Mouse (Mus musculus): ENCODE results near the gene Arhgap17. TPM values are rescaled to one million over a fixed set of nuclear protein-coding genes. Genes with fewer than 3 reads are reported as not detected.

The Arhgap17 gene
- polyA plus RNA-seq, 1 experiment from 2014 or later, result 14.2 TPM

DNA sequence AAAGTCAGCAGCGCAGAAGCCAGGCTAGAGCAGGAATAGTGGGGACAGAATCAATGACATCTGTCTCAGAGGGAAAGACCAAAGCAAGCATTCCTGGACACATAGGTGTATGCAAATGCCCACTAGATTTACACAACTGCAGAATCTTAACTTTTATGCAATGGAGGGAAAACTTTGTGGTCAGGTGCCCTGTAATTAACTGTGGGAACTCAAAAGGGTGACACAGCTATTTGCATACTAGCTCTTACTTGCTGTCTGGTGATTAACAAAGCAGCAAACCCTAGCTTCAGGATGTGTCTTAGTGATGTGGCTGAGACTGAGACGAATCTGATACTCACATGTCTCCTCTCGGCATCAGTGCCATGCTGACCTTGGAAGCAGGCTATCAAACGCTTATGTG is 42.8 kb downstream of the Arhgap17 start:
- 84% methylated on average over 4 of the region's 4 CpGs for WGBS
- no peak for ATAC-seq (ENCODE audit: low read depth)
- Histone ChIP-seq H3K27me3 (no peaks in the 10 kb centered on the region), H3K36me3 (peaks cover 44% of the 10 kb centered on the region), H3K4me2 (no peak overlapping the region), H3K9ac (no peak overlapping the region), H3K4me1 (replicated peaks) (no peaks in the 10 kb centered on the region), H3K9me3 (no peaks in the 10 kb centered on the region), H3K27ac (replicated peaks) (no peak overlapping the region), H3K4me3 (no peak overlapping the region)

DNA sequence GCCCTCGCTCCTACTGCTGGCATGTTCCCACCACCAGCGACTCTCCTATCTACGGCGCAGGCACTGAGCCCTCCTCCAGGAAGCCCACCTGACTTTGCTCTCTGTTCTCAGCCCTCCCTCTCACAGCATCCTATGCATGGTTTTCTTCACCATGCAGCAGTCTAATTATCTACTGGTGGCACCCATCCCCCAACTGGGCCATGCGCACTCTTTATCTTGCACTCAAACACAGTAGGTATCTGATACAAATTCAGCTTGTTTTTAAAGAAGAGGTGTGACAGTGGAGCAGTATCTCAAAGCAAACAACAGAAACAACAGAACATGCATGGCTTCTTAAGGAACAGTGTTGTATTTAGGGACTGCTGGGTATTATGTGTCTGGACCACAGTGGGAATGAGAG is 43.7 kb downstream of the Arhgap17 start:
- 94% methylated on average over 5 of the region's 5 CpGs for WGBS
- peaks cover 52% of the 10 kb centered on the region for H3K36me3 ChIP-seq

DNA sequence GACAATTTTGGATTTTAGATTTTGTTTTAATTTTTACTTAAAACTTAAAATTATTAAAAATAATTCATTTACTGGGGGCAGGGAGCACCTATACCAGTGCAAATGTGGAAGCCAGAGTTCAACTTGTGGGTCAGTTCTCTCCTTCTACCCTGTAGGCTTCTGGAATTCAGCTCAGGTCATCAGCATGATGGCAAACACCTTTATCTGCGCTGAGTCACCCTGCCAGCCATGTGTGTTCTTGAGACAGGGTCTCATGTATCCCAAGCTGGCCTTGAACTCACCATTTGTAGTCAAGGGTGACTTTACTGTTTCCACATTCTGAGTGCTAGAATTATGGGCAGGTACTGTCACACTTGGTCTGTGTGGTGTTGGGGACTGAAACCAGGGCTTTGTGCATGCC is 45.6 kb downstream of the Arhgap17 start:
- H3K4me2 ChIP-seq, result no peak overlapping the region
- peaks cover 67% of the 10 kb centered on the region for H3K36me3 ChIP-seq
- H3K4me1 ChIP-seq (replicated peaks), result no peaks in the 10 kb centered on the region
- 97% methylated on average over 1 of the region's 1 CpGs for WGBS
- no peak for ATAC-seq (ENCODE audit: low read depth)
- H3K9ac ChIP-seq, result no peak overlapping the region
- H3K9me3 ChIP-seq, result no peaks in the 10 kb centered on the region
- H3K27ac ChIP-seq (replicated peaks), result no peak overlapping the region
- H3K4me3 ChIP-seq, result no peak overlapping the region
- no peaks in the 10 kb centered on the region for H3K27me3 ChIP-seq

More for the DNA sequence above, 43.7 kb downstream of the Arhgap17 start:
- H3K4me1 ChIP-seq (replicated peaks), result no peaks in the 10 kb centered on the region
- no peak overlapping the region for H3K4me2 ChIP-seq
- no peaks in the 10 kb centered on the region for H3K9me3 ChIP-seq
- no peak overlapping the region for H3K9ac ChIP-seq
- H3K27ac ChIP-seq (replicated peaks), result no peak overlapping the region
- no peak for ATAC-seq (ENCODE audit: low read depth)
- no peak overlapping the region for H3K4me3 ChIP-seq
- H3K27me3 ChIP-seq, result no peaks in the 10 kb centered on the region

DNA sequence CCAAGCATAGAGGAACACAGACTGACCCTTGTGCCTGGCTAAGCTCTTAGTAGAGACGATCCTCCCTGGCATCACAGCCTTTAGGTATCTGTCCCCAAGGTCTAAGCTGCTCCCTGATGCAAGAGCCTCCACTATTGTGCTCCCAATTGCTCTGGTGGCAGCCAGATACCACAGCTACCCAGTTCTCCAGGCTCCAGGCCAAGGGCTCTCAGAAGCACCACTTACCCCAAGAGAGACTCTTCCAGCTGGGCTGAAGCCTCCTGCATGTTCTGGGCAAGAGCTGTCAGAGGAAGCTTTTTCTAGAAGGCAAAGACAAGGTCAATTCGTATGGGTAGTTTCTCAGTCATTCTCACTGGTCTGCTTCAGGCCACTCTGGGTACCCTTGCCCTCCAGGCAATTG is 46.3 kb downstream of the Arhgap17 start:
- no peak for ATAC-seq (ENCODE audit: low read depth)
- 87% methylated on average over 2 of the region's 2 CpGs for WGBS
- peaks cover 74% of the 10 kb centered on the region for H3K36me3 ChIP-seq

GRCm38 (mm10) chr7:123322452-123323121 is 47.1 kb downstream of the Arhgap17 start:
- no peaks in the 10 kb centered on the region for H3K4me1 ChIP-seq (replicated peaks)
- no peaks in the 10 kb centered on the region for H3K9me3 ChIP-seq
- peaks cover 79% of the 10 kb centered on the region for H3K36me3 ChIP-seq
- no peak overlapping the region for H3K27ac ChIP-seq (replicated peaks)
- WGBS, result 88% methylated on average over 13 of the region's 13 CpGs
- H3K4me2 ChIP-seq, result no peak overlapping the region
- ATAC-seq (ENCODE audit: low read depth), result no peak
- no peaks in the 10 kb centered on the region for H3K27me3 ChIP-seq
- no peak overlapping the region for H3K4me3 ChIP-seq
- H3K9ac ChIP-seq, result no peak overlapping the region

More for the DNA sequence above, 46.3 kb downstream of the Arhgap17 start:
- H3K27ac ChIP-seq (replicated peaks), result no peak overlapping the region
- no peaks in the 10 kb centered on the region for H3K9me3 ChIP-seq
- H3K4me3 ChIP-seq, result no peak overlapping the region
- no peak overlapping the region for H3K9ac ChIP-seq
- H3K4me1 ChIP-seq (replicated peaks), result no peaks in the 10 kb centered on the region
- no peaks in the 10 kb centered on the region for H3K27me3 ChIP-seq
- no peak overlapping the region for H3K4me2 ChIP-seq

DNA sequence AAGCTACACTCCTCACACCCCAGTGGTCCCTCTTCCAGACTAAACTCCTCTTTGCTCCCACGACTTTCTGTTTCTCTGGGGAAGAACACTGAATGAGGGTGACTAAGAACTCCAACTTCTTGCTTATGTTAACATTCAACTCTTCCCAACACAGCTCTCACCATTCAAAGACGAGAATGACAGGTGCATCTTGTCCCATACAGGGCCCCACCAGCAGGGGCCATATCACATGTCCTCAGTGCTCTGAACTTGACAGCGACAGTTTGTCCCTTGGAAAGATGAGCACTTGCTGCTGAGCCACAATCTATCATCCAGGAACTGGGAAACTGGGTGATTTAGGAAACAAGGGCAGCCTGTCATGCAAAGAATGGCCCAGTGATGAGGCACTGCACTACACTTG is 57.0 kb downstream of the Arhgap17 start:
- H3K27ac ChIP-seq (replicated peaks), result no peak overlapping the region
- H3K9ac ChIP-seq, result no peak overlapping the region
- no peaks in the 10 kb centered on the region for H3K27me3 ChIP-seq
- WGBS, result 85% methylated on average over 3 of the region's 3 CpGs
- H3K4me3 ChIP-seq, result no peak overlapping the region
- no peaks in the 10 kb centered on the region for H3K4me1 ChIP-seq (replicated peaks)
- ATAC-seq (ENCODE audit: low read depth), result no peak
- H3K36me3 ChIP-seq, result peaks cover 89% of the 10 kb centered on the region
- H3K9me3 ChIP-seq, result no peaks in the 10 kb centered on the region
- H3K4me2 ChIP-seq, result no peak overlapping the region

DNA sequence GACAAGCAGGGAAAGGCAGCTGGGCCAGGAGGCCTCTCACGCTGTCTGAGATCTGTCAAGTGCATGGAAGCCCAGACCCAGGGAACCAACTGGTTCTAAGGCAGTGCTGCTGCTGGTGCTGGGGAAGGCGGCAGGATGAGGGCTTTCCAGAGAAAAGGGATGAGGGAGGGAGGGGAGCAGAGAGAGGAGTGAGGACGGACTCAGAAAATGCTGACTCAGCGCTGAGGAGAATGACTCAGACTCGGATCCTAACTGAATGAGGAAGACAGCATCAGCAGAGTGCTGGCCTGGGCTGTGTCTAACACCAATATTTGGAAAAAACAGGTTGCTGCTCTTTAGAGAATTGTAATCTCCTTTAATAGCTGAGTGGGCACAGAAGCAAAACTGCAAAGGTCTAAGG is 57.9 kb downstream of the Arhgap17 start:
- no peak overlapping the region for H3K27ac ChIP-seq (replicated peaks)
- H3K4me3 ChIP-seq, result no peak overlapping the region
- 71% methylated on average over 5 of the region's 5 CpGs for WGBS
- H3K4me2 ChIP-seq, result no peak overlapping the region
- no peak for ATAC-seq (ENCODE audit: low read depth)
- H3K9me3 ChIP-seq, result no peaks in the 10 kb centered on the region
- no peaks in the 10 kb centered on the region for H3K27me3 ChIP-seq
- peaks cover 93% of the 10 kb centered on the region for H3K36me3 ChIP-seq
- H3K4me1 ChIP-seq (replicated peaks), result no peaks in the 10 kb centered on the region
- no peak overlapping the region for H3K9ac ChIP-seq

DNA sequence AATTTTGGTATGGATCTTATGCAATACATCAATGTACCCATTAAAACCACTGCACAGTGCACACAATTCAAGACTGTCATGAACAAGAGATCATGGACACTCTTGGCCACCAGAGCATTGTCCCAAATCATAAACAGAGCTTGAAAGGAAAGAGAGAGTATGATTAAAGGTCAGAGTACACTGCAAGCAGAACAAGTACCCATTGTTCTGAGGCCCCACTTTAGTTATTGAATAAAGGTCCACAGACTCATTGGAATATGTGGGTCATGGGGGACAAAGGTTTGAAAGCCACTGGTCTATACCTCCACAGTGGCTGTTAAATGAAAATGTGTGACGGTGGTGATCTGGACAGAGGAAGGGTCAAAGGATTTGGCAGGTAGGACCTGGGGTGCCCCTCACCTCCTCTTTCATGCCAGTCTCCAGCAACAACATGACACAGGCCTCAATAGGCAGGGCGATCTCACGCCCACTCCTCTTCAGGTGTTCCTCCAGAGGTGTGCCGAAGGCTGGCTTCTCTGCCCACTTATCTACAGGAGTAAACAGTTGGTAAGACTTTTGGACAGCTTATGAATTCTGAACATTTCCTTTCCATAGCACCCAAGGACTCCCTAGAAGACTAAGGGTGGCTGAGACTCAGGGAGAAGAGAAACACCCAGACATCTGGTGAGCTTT is 61.7 kb downstream of the Arhgap17 start:
- ATAC-seq (ENCODE audit: low read depth), result no peak
- H3K36me3 ChIP-seq, result peaks cover 94% of the 10 kb centered on the region

GRCm38 (mm10) chr7:123307236-123307635 is 62.5 kb downstream of the Arhgap17 start:
- no peaks in the 10 kb centered on the region for H3K27me3 ChIP-seq
- no peaks in the 10 kb centered on the region for H3K9me3 ChIP-seq
- H3K4me3 ChIP-seq, result no peak overlapping the region
- no peaks in the 10 kb centered on the region for H3K4me1 ChIP-seq (replicated peaks)
- ATAC-seq (ENCODE audit: low read depth), result no peak
- H3K27ac ChIP-seq (replicated peaks), result no peak overlapping the region
- H3K4me2 ChIP-seq, result no peak overlapping the region
- no peak overlapping the region for H3K9ac ChIP-seq
- peaks cover 88% of the 10 kb centered on the region for H3K36me3 ChIP-seq
- WGBS, result 96% methylated on average over 8 of the region's 8 CpGs

More for the DNA sequence above, 61.7 kb downstream of the Arhgap17 start:
- no peak overlapping the region for H3K9ac ChIP-seq
- 92% methylated on average over 4 of the region's 4 CpGs for WGBS
- H3K9me3 ChIP-seq, result no peaks in the 10 kb centered on the region
- H3K4me3 ChIP-seq, result no peak overlapping the region
- H3K4me2 ChIP-seq, result no peak overlapping the region
- H3K27ac ChIP-seq (replicated peaks), result no peak overlapping the region
- no peaks in the 10 kb centered on the region for H3K4me1 ChIP-seq (replicated peaks)
- no peaks in the 10 kb centered on the region for H3K27me3 ChIP-seq

- WGBS, result 91% methylated on average over 2 of the region's 2 CpGs
- Histone ChIP-seq H3K4me1 (replicated peaks) (no peaks in the 10 kb centered on the region), H3K4me2 (no peak overlapping the region), H3K27ac (replicated peaks) (no peak overlapping the region), H3K27me3 (no peaks in the 10 kb centered on the region), H3K9me3 (no peaks in the 10 kb centered on the region), H3K4me3 (no peak overlapping the region), H3K9ac (no peak overlapping the region), H3K36me3 (peaks cover 72% of the 10 kb centered on the region)
- no peak for ATAC-seq (ENCODE audit: low read depth)
These were observed 64.3 kb downstream of the Arhgap17 start for GRCm38 (mm10) chr7:123305397-123305796.

DNA sequence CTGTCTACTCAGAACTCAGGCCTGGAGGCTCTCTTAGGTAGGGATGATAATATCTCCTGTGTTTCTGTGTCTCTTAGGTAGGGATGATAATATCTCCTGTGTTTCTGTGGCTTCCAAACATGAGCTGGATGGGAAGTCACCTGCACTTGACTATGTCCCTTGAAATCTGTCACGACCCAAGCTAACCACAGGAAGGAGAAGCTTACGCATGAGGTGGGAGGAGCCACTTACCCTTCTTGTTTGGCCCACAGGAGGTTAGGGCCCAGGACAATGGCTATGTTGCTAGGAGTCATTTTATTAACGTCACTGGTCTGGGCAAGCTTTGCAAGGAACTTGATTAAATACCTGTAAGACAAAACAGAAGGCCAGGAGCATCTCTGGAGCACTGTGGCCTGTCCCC is 69.5 kb downstream of the Arhgap17 start:
- Histone ChIP-seq H3K9ac (no peak overlapping the region), H3K4me2 (no peak overlapping the region), H3K27ac (replicated peaks) (no peak overlapping the region), H3K4me3 (no peak overlapping the region), H3K9me3 (no peaks in the 10 kb centered on the region), H3K36me3 (peaks cover 72% of the 10 kb centered on the region), H3K27me3 (no peaks in the 10 kb centered on the region), H3K4me1 (replicated peaks) (no peaks in the 10 kb centered on the region)
- ATAC-seq (ENCODE audit: low read depth), result no peak
- WGBS, result 60% methylated on average over 3 of the region's 3 CpGs

DNA sequence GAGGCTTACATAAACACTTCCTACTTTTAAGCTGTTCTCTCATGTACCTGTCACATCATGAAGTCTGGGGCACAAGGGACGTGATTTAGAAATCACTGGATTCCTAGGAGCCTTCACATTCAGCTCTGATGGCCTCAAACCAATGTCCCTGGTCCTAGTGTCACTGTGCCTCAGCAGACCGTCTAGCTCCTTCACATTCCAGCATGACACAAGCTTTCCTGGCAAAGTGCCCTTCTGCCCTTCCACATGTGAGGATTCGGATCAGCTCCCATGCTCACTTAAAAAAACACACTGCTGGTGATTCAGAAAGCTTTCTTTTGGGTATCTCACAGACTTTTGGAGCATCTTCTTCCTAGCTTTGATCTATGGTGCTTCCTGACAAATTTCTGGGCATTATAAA is 71.5 kb downstream of the Arhgap17 start:
- H3K27ac ChIP-seq (replicated peaks), result no peak overlapping the region
- H3K27me3 ChIP-seq, result no peaks in the 10 kb centered on the region
- H3K9me3 ChIP-seq, result no peaks in the 10 kb centered on the region
- 75% methylated on average over 3 of the region's 3 CpGs for WGBS
- no peak for ATAC-seq (ENCODE audit: low read depth)
- no peak overlapping the region for H3K9ac ChIP-seq
- peaks cover 74% of the 10 kb centered on the region for H3K36me3 ChIP-seq
- H3K4me2 ChIP-seq, result no peak overlapping the region
- no peak overlapping the region for H3K4me3 ChIP-seq
- no peaks in the 10 kb centered on the region for H3K4me1 ChIP-seq (replicated peaks)

DNA sequence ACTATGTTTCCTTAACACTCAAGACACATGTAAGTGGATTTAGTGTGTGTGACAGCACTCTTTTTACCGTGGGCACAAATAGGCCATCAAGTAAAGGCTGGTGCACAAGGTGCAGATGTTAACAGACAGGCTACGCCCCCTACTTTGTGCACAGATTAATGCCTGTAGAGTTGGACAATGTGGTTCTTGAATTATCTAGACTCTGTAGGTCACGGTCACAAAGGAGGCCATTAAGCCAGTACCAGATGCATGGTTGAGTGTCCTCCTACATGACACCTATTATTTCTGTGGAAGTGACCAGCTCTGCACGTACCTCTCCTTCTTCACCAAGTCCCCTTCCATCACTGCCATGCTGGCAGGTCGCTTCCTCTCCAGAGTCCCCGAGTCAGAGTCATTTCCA is 73.6 kb downstream of the Arhgap17 start:
- peaks cover 92% of the 10 kb centered on the region for H3K36me3 ChIP-seq

More for the DNA sequence above, 73.6 kb downstream of the Arhgap17 start:
- Histone ChIP-seq H3K27ac (replicated peaks) (no peak overlapping the region), H3K9me3 (no peaks in the 10 kb centered on the region), H3K4me3 (no peak overlapping the region), H3K9ac (no peak overlapping the region), H3K4me2 (no peak overlapping the region), H3K4me1 (replicated peaks) (no peaks in the 10 kb centered on the region), H3K27me3 (no peaks in the 10 kb centered on the region)
- 67% methylated on average over 6 of the region's 6 CpGs for WGBS
- ATAC-seq (ENCODE audit: low read depth), result no peak
